Mouse (Mus musculus): ENCODE data around the gene Eya3.
"Not testable (repeated sequence)": the region's sequence is repeated elsewhere in the genome, so short reads cannot be mapped to it uniquely, and the experiment has no call there.

DNA sequence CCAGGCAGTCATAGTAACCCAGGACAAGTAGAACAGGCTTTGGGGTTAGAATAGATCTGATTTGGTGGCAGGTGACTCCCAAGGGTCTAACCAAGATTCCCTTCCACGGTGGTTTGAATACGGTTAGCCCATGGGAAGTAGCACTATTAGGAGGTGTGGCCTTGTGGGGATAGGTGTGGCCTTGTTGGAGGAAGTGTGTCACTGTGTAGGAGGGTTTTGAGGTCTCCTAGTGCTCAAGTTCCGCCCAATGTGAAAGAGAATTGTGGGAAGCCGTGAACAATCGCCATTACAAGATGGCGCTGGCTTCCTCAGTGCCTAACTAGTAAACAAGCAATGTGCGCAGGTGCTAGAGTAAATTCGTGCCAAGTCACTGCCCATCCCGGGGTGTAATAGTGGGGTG, 98.4 kb downstream of the Eya3 start:
- peak; percentile 4 for TF ChIP-seq POLR2A (IDR thresholded peaks at IDR 0.05; ENCODE audit: insufficient read depth, low read length)
- not testable (repeated sequence) for TF ChIP-seq CTCF (IDR thresholded peaks at IDR 0.05; ENCODE audit: low read depth, low read length); EP300 (IDR thresholded peaks at IDR 0.05; ENCODE audit: insufficient read depth, low read depth, low read length)
